Mouse (Mus musculus): ENCODE results near the gene Zbtb16.
A peak's percentile ranks its signal among the peaks of the same experiment; 100 is the strongest.

Gene Zbtb16

GRCm38 (mm10) chr9:48710355-48711295 lies 125.4 kb downstream of the Zbtb16 start:
- DNase-seq (ENCODE audit: low read depth, low spot score) = no peak

DNA sequence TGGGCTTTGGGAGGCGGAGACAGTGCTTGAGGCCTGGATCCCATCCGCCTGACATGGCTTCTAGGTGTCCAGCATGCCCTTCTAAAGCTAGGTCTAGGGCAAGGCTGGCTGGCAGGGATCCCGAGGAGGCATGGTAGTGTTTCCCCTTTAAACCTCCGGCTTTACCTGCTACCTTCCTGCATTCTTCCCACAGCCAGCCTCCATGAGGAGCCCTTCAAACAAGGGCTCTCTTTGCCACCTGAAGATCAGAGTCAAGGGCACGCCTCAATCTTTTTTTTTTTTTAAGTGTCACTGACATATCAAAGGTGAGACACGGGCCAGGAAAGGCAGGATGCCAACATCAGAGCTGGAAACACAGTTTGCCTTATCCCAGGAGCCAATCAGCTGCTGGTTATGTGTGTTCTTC lies 128.2 kb downstream of the Zbtb16 start:
- no peak for DNase-seq (ENCODE audit: low read depth, low spot score)

- DNase-seq (ENCODE audit: low read depth, low spot score) = peak; percentile 31
Measured at GRCm38 (mm10) chr9:48707134-48707823, 128.7 kb downstream of the Zbtb16 start.

DNA sequence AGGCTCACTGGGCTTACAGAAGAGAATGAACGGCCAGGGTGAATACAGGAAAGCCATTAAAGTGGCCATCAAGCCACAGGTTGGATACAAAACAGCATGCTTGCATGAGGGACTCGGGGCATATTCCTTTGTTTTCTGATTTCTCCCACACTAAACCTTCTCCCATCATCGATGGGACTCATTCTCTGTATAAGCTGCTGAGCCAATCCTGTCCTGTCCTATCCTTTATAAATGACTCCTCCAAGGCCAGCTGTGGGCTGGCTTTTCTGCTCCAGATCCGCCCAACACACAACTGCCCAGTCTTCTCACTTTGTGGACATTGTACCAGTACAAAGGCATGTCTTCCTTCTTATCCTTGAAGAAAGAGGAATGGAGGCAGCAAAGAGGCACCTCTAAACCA lies 134.7 kb downstream of the Zbtb16 start:
- DNase-seq (ENCODE audit: low read depth, low spot score) = no peak

DNA sequence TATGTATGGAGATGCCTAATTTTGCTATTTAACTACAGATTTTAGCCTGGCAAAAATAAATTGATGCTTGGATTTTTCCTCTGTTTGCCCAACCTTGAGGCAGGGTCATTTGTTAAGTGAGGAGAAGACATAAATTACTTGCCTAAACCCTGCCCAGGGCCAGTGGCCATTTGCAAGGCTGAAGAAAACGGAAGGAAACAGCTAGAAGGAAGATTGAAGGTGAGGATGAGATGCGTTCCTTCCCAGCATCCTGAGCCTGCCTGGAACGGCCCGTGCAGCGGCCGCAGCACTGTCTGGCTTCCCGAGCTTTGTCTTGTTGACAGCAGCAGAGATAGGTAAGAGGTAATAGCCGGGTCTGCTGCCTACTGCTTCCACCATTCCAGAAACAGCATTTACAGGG lies 135.2 kb downstream of the Zbtb16 start:
- DNase-seq (ENCODE audit: low read depth, low spot score) = no peak

GRCm38 (mm10) chr9:48697470-48697815 lies 138.6 kb downstream of the Zbtb16 start:
- no peak for DNase-seq (ENCODE audit: low read depth, low spot score)

- DNase-seq (ENCODE audit: low read depth, low spot score) = no peak
Measured at GRCm38 (mm10) chr9:48696731-48697469, 139.1 kb downstream of the Zbtb16 start.

DNA sequence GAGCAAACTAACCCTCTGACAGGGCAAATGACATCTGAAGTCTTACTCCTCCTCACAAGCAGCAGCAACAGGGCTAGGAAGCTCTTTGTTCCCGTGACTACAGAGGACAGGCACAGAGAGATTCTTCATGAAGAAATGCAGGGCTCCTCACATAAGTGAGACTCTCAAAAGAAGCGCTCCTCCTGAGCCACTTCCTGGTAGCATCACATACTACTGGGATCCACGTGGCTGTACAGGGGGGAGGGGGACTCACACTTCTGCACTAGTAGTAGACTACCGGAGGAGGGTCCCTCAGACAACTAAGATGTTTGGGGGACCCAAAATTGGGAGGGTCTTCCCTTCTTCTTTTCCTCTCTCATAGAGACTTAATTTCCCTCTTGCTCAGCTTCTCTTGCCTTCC lies 139.7 kb downstream of the Zbtb16 start:
- no peak for DNase-seq (ENCODE audit: low read depth, low spot score)

DNA sequence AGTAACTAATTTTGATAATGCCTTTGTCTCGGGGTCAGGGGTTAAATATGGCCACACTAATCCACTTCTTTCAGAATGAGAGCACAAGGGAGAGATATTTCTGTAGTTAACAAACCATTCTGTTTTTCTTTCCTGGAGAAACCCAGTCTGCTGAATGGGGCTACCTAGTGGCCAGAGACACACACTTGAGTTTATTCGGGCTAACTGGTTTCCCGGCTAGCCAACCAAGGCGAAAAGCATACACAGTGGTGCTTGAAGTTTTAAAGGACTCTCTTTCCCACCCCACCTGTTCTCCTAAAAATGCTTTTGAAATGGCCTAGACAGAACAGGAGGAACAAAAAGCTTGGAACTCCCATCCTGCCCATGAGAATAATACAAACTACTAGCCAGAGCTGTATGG lies 140.2 kb downstream of the Zbtb16 start:
- DNase-seq (ENCODE audit: low read depth, low spot score) = peak; percentile 45

DNA sequence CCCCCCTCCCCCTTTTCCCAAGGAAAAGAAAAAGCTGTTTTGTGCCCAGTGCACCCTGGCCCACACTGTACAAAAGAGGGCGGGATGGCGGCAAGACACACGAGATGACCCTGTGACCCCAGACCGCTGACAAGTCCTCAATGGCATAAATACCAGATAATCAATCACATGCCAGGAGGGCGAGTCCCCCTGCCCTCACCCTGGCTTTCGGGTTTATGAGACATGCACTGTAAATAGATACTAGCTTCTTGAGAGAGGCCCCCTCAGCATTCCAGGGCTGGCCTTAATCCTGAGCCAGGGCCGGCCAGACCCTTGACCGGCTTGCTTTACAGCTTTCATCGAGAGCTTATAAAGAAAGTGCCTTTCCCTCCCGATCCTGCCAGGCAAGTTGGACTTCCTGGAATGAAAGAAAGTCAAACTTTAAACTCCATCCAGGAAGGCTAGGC lies 141.4 kb downstream of the Zbtb16 start:
- DNase-seq (ENCODE audit: low read depth, low spot score) = no peak

- no peak for DNase-seq (ENCODE audit: low read depth, low spot score)
Measured at GRCm38 (mm10) chr9:48693696-48694095, 142.3 kb downstream of the Zbtb16 start.

GRCm38 (mm10) chr9:48689718-48689980 lies 146.4 kb downstream of the Zbtb16 start:
- no peak for DNase-seq (ENCODE audit: low read depth, low spot score)

- DNase-seq (ENCODE audit: low read depth, low spot score) = no peak
Measured at GRCm38 (mm10) chr9:48688859-48689717, 146.9 kb downstream of the Zbtb16 start.

DNA sequence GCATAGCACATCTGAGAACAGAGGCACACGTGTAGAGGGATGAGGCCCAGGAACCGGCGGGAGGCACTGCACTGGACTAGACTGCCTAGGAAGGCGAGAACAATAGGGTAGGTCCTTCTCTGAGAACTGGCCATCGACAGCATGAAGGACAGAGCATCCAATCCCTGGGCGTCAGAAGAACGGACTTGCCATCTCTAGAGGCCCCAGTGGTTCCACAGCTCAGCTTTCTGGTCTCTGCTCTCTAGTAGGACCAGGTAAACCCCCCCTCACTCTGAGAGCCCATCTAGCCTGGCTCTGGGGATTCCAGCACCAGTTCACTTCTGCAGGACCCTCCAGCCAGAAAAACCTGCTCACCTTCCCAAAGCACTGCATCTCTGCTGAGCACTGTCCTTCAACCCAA lies 148.1 kb downstream of the Zbtb16 start:
- no peak for DNase-seq (ENCODE audit: low read depth, low spot score)

GRCm38 (mm10) chr9:48685721-48686120 lies 150.3 kb downstream of the Zbtb16 start:
- DNase-seq (ENCODE audit: low read depth, low spot score) = no peak

- no peak for DNase-seq (ENCODE audit: low read depth, low spot score)
Measured at GRCm38 (mm10) chr9:48684144-48684543, 151.9 kb downstream of the Zbtb16 start.

DNA sequence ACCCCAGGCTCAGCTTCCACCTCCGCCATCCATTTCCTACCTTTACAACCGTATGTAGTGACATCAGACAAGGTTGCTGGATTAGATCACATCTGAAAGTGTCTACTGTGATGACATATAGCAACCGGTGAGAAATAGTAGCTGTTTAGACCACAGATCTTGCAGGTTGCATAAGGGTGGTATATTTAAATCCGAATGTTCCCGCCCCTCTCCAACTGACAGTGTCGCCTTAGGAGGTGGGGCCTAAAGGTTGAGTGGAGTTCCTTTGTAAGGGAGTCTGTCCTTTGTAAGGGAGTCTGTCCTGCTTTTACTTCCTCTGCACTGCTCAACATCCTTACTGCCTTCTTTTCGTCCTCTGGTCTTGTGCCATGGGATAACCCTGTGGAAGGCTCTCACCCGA lies 154.8 kb downstream of the Zbtb16 start:
- no peak for DNase-seq (ENCODE audit: low read depth, low spot score)

DNA sequence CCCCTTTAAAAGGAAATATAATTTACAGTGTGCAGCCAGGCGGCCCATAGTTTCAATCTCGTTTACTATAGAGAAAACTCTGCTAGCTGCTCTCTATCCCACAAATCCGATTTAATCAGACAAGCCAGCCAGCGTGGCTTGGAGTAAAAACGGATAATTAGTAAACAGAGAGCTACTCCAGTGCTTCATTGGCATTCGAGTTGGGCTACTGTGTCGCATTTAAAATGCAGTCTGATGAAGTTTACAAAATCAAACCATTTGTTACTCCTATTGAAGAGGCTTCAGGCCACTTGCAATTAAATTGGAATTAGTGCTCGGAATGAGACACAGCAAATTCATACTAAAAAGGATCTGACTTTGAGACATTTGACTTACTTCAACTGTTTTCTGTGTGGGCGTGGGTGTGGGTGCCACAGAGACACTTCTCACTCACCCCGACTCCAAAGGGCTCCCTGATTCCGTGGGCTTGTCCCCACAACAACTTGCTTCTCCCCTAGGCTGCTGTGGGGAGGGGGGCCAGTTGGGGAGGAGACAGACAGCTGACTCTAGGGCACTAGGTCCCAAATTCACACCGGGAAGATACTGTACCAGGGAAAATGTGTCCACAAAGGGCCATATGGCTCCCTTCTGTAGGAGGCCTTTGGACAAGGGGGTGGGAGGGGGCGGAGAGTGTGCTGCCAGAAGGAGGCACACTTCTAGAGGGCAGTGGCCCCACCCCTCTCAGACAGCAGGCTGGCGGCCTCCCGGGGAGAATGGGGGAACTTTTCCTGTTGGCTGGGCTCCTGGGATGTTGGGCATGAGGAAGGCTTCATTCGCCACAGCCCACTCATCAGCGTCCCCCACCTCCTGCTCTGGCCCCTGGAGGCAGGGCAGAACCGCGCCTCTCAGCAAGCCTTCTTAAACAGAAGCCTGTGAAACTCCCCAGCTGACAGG lies 157.3 kb downstream of the Zbtb16 start:
- DNase-seq (ENCODE audit: low read depth, low spot score) = no peak

DNA sequence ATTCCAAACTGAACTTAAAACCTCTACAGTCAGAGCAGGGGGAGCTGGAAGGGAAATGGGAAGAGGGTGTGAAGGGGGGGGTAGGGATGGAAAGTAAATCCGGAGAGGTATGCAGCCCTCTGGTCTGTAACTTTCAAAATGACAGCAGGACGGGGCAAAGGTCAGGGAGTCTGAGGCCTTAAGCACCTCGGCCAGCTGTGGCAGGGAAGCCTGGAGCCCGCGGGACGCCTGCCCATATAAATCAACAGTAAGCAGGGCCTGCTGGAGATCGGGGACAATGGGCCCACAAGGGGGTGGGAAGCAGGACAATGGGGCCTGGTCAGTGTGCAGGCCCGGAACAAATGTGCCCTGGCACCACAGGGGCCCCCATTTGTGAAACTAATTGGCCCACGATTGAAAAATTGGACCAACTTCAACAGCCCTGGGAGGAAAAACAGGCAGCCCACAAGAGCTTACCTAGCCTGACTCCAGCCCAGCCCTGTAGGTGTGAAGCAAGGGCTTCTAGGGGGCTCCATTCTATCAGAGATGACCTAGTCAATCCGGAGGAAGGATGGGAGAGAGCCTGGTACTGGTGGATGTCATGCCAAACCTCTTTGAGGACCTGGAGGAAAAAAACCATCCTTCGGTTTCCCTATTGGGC lies 160.8 kb downstream of the Zbtb16 start:
- DNase-seq (ENCODE audit: low read depth, low spot score) = no peak

All from A20 (cell line).